Mouse (Mus musculus) cerebellum, adult 2 months (tissue): ENCODE measurements around the gene Cntnap2.
"Not testable (repeated sequence)": the region's sequence is repeated elsewhere in the genome, so short reads cannot be mapped to it uniquely, and the experiment has no call there.

Experiments
- CTCF ChIP-seq: fragments of 200-500 bp; IDR thresholded peaks from 2 replicates; pipeline ENCODE4 v1.5.1; 2011; ENCODE audit warnings: low read depth, mild to moderate bottlenecking, control low read depth, low read length, moderate library complexity, borderline replicate concordance; ENCODE audit not compliant: insufficient read depth
- POLR2A ChIP-seq: fragments of 200-500 bp; IDR thresholded peaks from 2 replicates; pipeline ENCODE4 v1.6.1; 2011; ENCODE audit warnings: low read length, control low read depth, borderline replicate concordance; ENCODE audit not compliant: insufficient read depth

- not testable (repeated sequence) for TF ChIP-seq POLR2A, CTCF
These were observed 2122.2 kb downstream of the Cntnap2 start for GRCm38 (mm10) chr6:47181372-47181771.
